Mouse (Mus musculus) kidney, postnatal 0 days (tissue): ENCODE results near the gene Gm49369. TPM values are rescaled to one million over a fixed set of nuclear protein-coding genes. Genes with fewer than 3 reads are reported as not detected.

ENCODE experiments used
- ATAC-seq: fragments of 200-750 bp; cut with Nextera tagmentation; replicated peaks from 2 replicates; pipeline ENCODE4 v1.8.0; 2017; ENCODE audit warnings: low read depth, moderate number of reproducible peaks, moderate TSS enrichment, moderate library complexity; ENCODE audit not compliant: low FRiP score
- DNase-seq: peaks from one replicate; pipeline ENCODE4 v3.0.0-alpha.2; 2016; ENCODE audit warnings: low spot score
- H3K27ac ChIP-seq: fragments of 300-500 bp; sonication (generic); 2 replicates; pipeline ENCODE4 v1.5.1; 2014; ENCODE audit warnings: mild to moderate bottlenecking
- H3K27me3 ChIP-seq: fragments of 300-500 bp; sonication (generic); 2 replicates; pipeline ENCODE4 v1.6.1; 2014; ENCODE audit warnings: low read length, mixed read lengths; ENCODE audit not compliant: insufficient read depth
- H3K36me3 ChIP-seq: fragments of 300-500 bp; sonication (generic); 2 replicates; pipeline ENCODE4 v1.6.1; 2014; ENCODE audit warnings: low read length, mixed read lengths; ENCODE audit not compliant: insufficient read depth
- H3K4me1 ChIP-seq: fragments of 300-500 bp; sonication (generic); replicated peaks from 2 replicates; pipeline ENCODE4 v1.6.1; 2014; ENCODE audit warnings: antibody characterized with exemption, low read length, mixed read lengths; ENCODE audit not compliant: insufficient read depth
- H3K4me2 ChIP-seq: fragments of 300-500 bp; sonication (generic); 2 replicates; pipeline ENCODE4 v1.6.1; 2014; ENCODE audit warnings: mild to moderate bottlenecking, low read length, moderate library complexity, mixed read lengths
- H3K4me3 ChIP-seq: fragments of 300-500 bp; sonication (generic); replicated peaks from 2 replicates; pipeline ENCODE4 v1.5.1; 2014; ENCODE audit warnings: low read depth, low read length
- H3K9ac ChIP-seq: fragments of 300-500 bp; sonication (generic); 2 replicates; pipeline ENCODE4 v1.6.1; 2014; ENCODE audit warnings: low read depth, low read length
- H3K9me3 ChIP-seq: fragments of 300-500 bp; sonication (generic); replicated peaks from 2 replicates; pipeline ENCODE4 v1.6.1; 2016; ENCODE audit warnings: low read length, inconsistent platforms, mixed read lengths
- CTCF ChIP-seq: IDR thresholded peaks from 2 replicates; pipeline ENCODE4 v1.5.1; 2016; ENCODE audit warnings: antibody characterized with exemption, low read depth, mild to moderate bottlenecking, moderate library complexity
- WGBS: fragments of 180-500 bp; shearing (Covaris S2); extraction: QIAGEN DNeasy Blood & Tissue Kit; methylation state at CpG from one replicate; pipeline ENCODE4 v1.1.7; 2014; 5-methylcytosine and 5-hydroxymethylcytosine counted together
- polyA plus RNA-seq: library from polyadenylated mRNA; unstranded; fragments of >200 nt; fragmentation: Nextera tagmentation; extraction: Ambion mirVana; gene quantifications from 2 replicates; pipeline ENCODE4 v1.2.1, GENCODE M21; 2015

Gm49369 gene
- polyA plus RNA-seq, 1 experiment from 2014 or later, result not detected

DNA sequence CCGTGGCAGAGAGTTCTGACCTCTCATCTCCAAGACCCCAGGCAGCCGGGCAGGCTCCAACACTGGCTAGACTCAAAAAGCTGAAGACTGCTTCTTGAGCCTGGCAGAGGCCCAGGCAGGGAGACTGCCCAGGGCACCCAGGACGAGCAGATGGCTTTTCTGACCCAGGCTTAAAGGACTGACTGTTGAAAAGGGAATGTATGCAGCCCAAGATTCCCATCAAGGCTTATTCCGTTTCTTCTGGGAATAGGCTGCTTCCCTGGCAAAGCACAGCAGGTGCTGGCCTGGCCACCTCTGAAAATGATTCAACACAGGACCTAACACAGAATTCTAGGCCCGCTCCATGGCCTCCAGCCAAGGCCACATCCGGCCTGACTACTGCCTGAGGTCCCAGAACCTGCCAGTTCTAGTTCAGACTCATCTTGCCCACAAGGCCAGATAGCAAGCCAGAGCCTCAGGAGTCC, 7.2 kb downstream of the Gm49369 start:
- Histone ChIP-seq H3K4me3 (no peak overlapping the region), H3K36me3 (peaks cover 44% of the 10 kb centered on the region), H3K27ac (no peak overlapping the region), H3K4me1 (peaks cover 7% of the 10 kb centered on the region), H3K27me3 (no peaks in the 10 kb centered on the region), H3K9ac (no peak overlapping the region), H3K4me2 (no peak overlapping the region), H3K9me3 (no peaks in the 10 kb centered on the region)
- 69% methylated on average over 6 of the region's 6 CpGs for WGBS
- DNase-seq (no peak), ATAC-seq (no peak)
- no peak for TF ChIP-seq CTCF

DNA sequence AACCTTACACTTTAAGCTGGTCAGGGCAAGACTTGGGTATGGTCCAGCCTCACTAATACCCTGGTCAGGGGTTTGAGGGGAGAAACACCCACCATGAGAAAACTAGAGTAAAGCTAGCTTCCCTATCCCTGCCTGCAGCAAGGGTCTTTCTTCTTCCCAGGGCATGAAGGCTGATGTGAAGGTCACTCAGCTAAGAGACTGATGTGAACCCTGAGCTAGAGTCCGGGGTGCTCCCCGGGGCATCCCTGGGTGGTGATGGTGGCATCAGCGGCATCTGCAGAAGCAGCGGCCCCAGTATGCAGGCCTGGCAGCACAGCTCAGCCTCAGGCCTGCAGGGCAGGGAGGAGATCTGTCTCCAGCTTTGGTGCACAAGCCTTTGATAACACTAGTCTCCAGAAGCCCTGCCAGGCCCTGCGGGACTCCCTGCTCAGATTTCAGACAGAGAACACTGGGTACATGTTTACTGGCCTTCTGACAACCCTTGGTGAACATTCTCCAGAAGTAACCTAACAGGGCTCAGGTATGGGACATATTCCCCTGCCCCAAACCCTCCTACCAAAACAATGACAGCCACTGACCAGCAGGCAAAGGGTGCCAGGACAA, 8.0 kb downstream of the Gm49369 start:
- no peaks in the 10 kb centered on the region for H3K27me3 ChIP-seq
- H3K4me1 ChIP-seq, result peaks cover 7% of the 10 kb centered on the region
- WGBS, result 87% methylated on average over 5 of the region's 5 CpGs
- H3K27ac ChIP-seq, result no peak overlapping the region; the same call in 1 of the 2 replicates
- DNase-seq (no peak), ATAC-seq (no peak)
- no peak for TF ChIP-seq CTCF
- peaks cover 36% of the 10 kb centered on the region for H3K36me3 ChIP-seq
- H3K9ac ChIP-seq, result no peak overlapping the region
- no peak overlapping the region for H3K4me3 ChIP-seq
- no peak overlapping the region for H3K4me2 ChIP-seq
- no peaks in the 10 kb centered on the region for H3K9me3 ChIP-seq

GRCm38 (mm10) chr7:142373641-142374412, 8.6 kb downstream of the Gm49369 start, which contains the start of gene Ifitm10:
Gene Ifitm10, minus strand, starts transcription at chr7:142373753.
- Histone ChIP-seq H3K27me3 (no peaks in the 10 kb centered on the region), H3K36me3 (peaks cover 30% of the 10 kb centered on the region), H3K4me1 (peaks cover 7% of the 10 kb centered on the region), H3K9me3 (no peaks in the 10 kb centered on the region), H3K9ac (no peak within 1 kb of the TSS), H3K4me2 (0 out of 2 replicates have a peak within 1 kb of the TSS, but pooled peaks have one; percentile 85), H3K4me3 (no peak within 1 kb of the TSS), H3K27ac (no peak within 1 kb of the TSS; the same call in 1 of the 2 replicates)
- WGBS, result 59% methylated on average over 8 of the region's 8 CpGs
- TF ChIP-seq CTCF, result no peak
- DNase-seq (no peak), ATAC-seq (no peak)

GRCm38 (mm10) chr7:142373039-142373438, 9.4 kb downstream of the Gm49369 start:
- Histone ChIP-seq H3K9me3 (no peaks in the 10 kb centered on the region), H3K4me1 (peaks cover 7% of the 10 kb centered on the region), H3K4me3 (no peak overlapping the region), H3K27ac (no peak overlapping the region), H3K36me3 (peaks cover 26% of the 10 kb centered on the region), H3K27me3 (no peaks in the 10 kb centered on the region), H3K9ac (no peak overlapping the region), H3K4me2 (0 out of 2 replicates have a peak overlapping the region, but pooled peaks have one; percentile 85)
- WGBS, result 81% methylated on average over 5 of the region's 5 CpGs
- no peak for DNase-seq
- no peak for TF ChIP-seq CTCF
- no peak for ATAC-seq

DNA sequence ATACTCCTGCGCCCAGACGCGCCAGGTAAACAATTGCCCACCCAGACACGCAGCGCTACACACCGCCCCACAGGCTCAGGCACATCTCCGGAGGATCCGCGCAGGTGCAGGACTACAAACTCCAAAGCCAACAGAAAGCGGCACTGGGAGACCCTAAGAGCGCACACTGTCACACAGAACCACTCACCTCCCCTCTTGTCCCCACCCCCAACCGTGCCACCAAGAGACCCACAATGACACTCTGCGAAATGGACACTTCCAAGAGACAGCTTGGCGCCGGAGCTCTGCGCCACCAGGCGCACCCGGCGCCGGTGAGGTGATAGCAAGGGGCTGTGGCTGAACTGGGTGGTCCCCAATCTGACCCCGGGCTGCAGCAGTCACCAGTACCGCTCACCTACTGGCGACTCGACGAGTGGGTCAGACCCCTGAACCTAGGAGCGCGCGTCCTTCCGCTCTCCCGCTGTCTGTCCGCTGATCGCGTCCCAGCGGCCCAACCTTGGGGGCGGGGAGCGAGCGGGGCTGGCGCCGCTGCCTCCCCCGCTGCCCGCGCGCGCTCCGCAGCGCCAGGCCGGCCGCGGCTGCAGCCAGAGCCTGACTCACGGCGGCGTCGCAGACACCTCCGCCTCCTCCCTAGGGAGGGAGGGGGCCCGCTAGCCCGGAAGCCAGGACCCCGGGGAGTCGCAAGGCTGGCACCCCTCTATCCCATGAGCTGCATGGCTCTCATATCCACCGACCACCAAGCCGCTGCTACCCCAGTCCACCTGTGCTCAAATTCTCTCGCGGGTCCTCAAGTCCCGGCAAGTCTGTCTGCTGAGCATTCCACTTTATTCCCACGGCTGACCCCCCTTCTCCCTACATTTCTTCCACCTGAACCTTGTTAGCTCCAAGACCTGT, 10.5 kb downstream of the Gm49369 start:
- H3K4me1 ChIP-seq, result peaks cover 7% of the 10 kb centered on the region

GRCm38 (mm10) chr7:142371398-142371767, 11.1 kb downstream of the Gm49369 start:
- no peak overlapping the region for H3K27ac ChIP-seq
- WGBS, result 31% methylated on average over 11 of the region's 11 CpGs
- DNase-seq, result no peak
- H3K9me3 ChIP-seq, result no peaks in the 10 kb centered on the region
- peak overlapping the region; percentile 42 for H3K4me3 ChIP-seq
- peaks cover 7% of the 10 kb centered on the region for H3K4me1 ChIP-seq
- TF ChIP-seq CTCF, result no peak
- H3K4me2 ChIP-seq, result peak overlapping the region; percentile 85
- ATAC-seq, result no peak
- H3K27me3 ChIP-seq, result no peaks in the 10 kb centered on the region
- peaks cover 10% of the 10 kb centered on the region for H3K36me3 ChIP-seq
- 0 out of 2 replicates have a peak overlapping the region, but pooled peaks have one; percentile 49 for H3K9ac ChIP-seq

More for the DNA sequence above, 10.5 kb downstream of the Gm49369 start:
- H3K9me3 ChIP-seq, result no peaks in the 10 kb centered on the region
- no peak overlapping the region for H3K27ac ChIP-seq
- ATAC-seq, result no peak
- peak overlapping the region; percentile 85 for H3K4me2 ChIP-seq
- H3K9ac ChIP-seq, result peak overlapping the region; percentile 49; the same call in 1 of the 2 replicates
- no peak for TF ChIP-seq CTCF
- H3K27me3 ChIP-seq, result no peaks in the 10 kb centered on the region
- H3K36me3 ChIP-seq, result peaks cover 17% of the 10 kb centered on the region
- 2% methylated on average over 61 of the region's 64 CpGs for WGBS
- peak; percentile 15 for DNase-seq
- peak overlapping the region; percentile 42 for H3K4me3 ChIP-seq
